ENCODE assay signal across 21 mouse cellular contexts in genomic region chr2:60869001-60869743, GRCm38 (mm10).
DNase-seq lines count a peak whose midpoint lies in the region; ATAC-seq and TF ChIP-seq lines count a peak whose summit lies in the region.
"Had no signal": no experiment of that assay in that cellular context is flagged by ENCODE, and none has a peak within 500 bp of the region (broad histone marks: within the 10 kb centered on the region; RNA-seq: fewer than 3 reads in every experiment).

No protein-coding gene starts in this region.

- WGBS in heart, embryonic 13.5 days, result 55% methylated on average over 12 of the region's 12 CpGs
- 71% methylated on average over 12 of the region's 12 CpGs for WGBS in heart, embryonic 10.5 days
- WGBS in lung, postnatal 0 days, result 21% methylated on average over 12 of the region's 12 CpGs

- no peak overlapping the region for H3ac ChIP-seq in myocyte (ENCODE audit: control insufficient read depth, insufficient read length)

- H3K9me3 ChIP-seq in heart, embryonic 13.5 days, result no peaks in the 10 kb centered on the region
- no peaks in the 10 kb centered on the region for H3K9me3 ChIP-seq in heart, embryonic 10.5 days
- H3K9me3 ChIP-seq in lung, postnatal 0 days (ENCODE audit: low read length), result no peaks in the 10 kb centered on the region
- no peaks in the 10 kb centered on the region for H3K9me3 ChIP-seq in G1E (replicated peaks)
- H3K9me3 ChIP-seq: embryonic facial prominence, embryonic 15.5 days; forebrain, embryonic 15.5 days; hindbrain, embryonic 12.5 days had no signal

- H3K4me3 ChIP-seq in heart, embryonic 13.5 days, result no peak overlapping the region
- H3K4me3 ChIP-seq in heart, embryonic 10.5 days, result no peak overlapping the region
- H3K4me3 ChIP-seq in lung, postnatal 0 days (ENCODE audit: low read depth, low read length), result no peak overlapping the region
- H3K4me3 ChIP-seq in G1E (ENCODE audit: low read depth, low read length), result peak overlapping the region; percentile 11; the same call in 1 of the 2 replicates
- no peak overlapping the region for H3K4me3 ChIP-seq in myocyte
- H3K4me3 ChIP-seq: embryonic facial prominence, embryonic 15.5 days; forebrain, embryonic 15.5 days; hindbrain, embryonic 12.5 days had no signal

- no peak for TF ChIP-seq CTCF in lung, postnatal 0 days (IDR thresholded peaks at IDR 0.05)
- no peak for TF ChIP-seq CTCF in G1E (IDR thresholded peaks at IDR 0.05; ENCODE audit: low read depth, low read length)

- peaks cover 98% of the 10 kb centered on the region for H3K4me1 ChIP-seq in heart, embryonic 13.5 days
- peaks cover 92% of the 10 kb centered on the region for H3K4me1 ChIP-seq in heart, embryonic 10.5 days
- H3K4me1 ChIP-seq in lung, postnatal 0 days (ENCODE audit: insufficient read depth, low read depth, low read length), result peaks cover 54% of the 10 kb centered on the region
- H3K4me1 ChIP-seq in G1E (ENCODE audit: insufficient read depth, low read depth, low read length), result peaks cover 94% of the 10 kb centered on the region
- H3K4me1 ChIP-seq: forebrain, embryonic 15.5 days had no signal

- no peak for TF ChIP-seq POLR2A in myocyte (IDR thresholded peaks at IDR 0.05; ENCODE audit: insufficient read length, low read depth)

- no peak for DNase-seq in heart, embryonic 10.5 days (ENCODE audit: low spot score)
- peak; percentile 68 for DNase-seq in lung, postnatal 0 days (ENCODE audit: low spot score)
- no peak for DNase-seq in lung, postnatal 4 days
- DNase-seq in G1E (ENCODE audit: low spot score), result no peak
- DNase-seq: adrenal gland, postnatal 14 days; cerebellum, adult 18-20 months; cerebellum, adult 9-11 months; cerebellum, postnatal 36 days; heart, adult 18-20 months; heart, postnatal 10 days; heart, postnatal 4 days had no signal

- H3K27ac ChIP-seq in heart, embryonic 13.5 days (replicated peaks), result peak overlapping the region; percentile 17; the same call in 1 of the 2 replicates
- no peak overlapping the region for H3K27ac ChIP-seq in heart, embryonic 10.5 days
- H3K27ac ChIP-seq in lung, postnatal 0 days (ENCODE audit: low read length), result 0 out of 2 replicates have a peak overlapping the region, but pooled peaks have one; percentile 16
- H3K27ac ChIP-seq: embryonic facial prominence, embryonic 15.5 days; forebrain, embryonic 15.5 days; hindbrain, embryonic 12.5 days had no signal

- H3K79me2 ChIP-seq in myocyte (ENCODE audit: control insufficient read depth, insufficient read depth), result peaks cover 92% of the 10 kb centered on the region

- no peaks in the 10 kb centered on the region for H3K27me3 ChIP-seq in heart, embryonic 13.5 days (replicated peaks)
- H3K27me3 ChIP-seq in heart, embryonic 10.5 days (ENCODE audit: insufficient read depth, poor library complexity, severe bottlenecking), result no peaks in the 10 kb centered on the region
- no peaks in the 10 kb centered on the region for H3K27me3 ChIP-seq in lung, postnatal 0 days (replicated peaks; ENCODE audit: insufficient read depth, low read length)
- H3K27me3 ChIP-seq in G1E (ENCODE audit: insufficient read depth, low read length) (no peaks in the 10 kb centered on the region), myocyte (ENCODE audit: control insufficient read depth, insufficient read depth, insufficient read length) (no peaks in the 10 kb centered on the region)
- H3K27me3 ChIP-seq: embryonic facial prominence, embryonic 15.5 days; hindbrain, embryonic 12.5 days; Patski had no signal

- no peak overlapping the region for H3K4me2 ChIP-seq in heart, embryonic 13.5 days
- H3K4me2 ChIP-seq in lung, postnatal 0 days (replicated peaks; ENCODE audit: low read depth, low read length), result no peak overlapping the region
- no peak overlapping the region for H3K4me2 ChIP-seq in myocyte (ENCODE audit: low read depth)
- H3K4me2 ChIP-seq: embryonic facial prominence, embryonic 15.5 days; forebrain, embryonic 15.5 days; heart, embryonic 11.5 days; hindbrain, embryonic 12.5 days had no signal

- no peaks in the 10 kb centered on the region for H3K36me3 ChIP-seq in heart, embryonic 13.5 days
- H3K36me3 ChIP-seq in heart, embryonic 10.5 days, result no peaks in the 10 kb centered on the region
- H3K36me3 ChIP-seq in lung, postnatal 0 days (ENCODE audit: insufficient read depth, low read length), result no peaks in the 10 kb centered on the region
- H3K36me3 ChIP-seq in G1E (replicated peaks) (peaks cover 50% of the 10 kb centered on the region), myocyte (ENCODE audit: control insufficient read depth, insufficient read depth) (no peaks in the 10 kb centered on the region)
- H3K36me3 ChIP-seq: embryonic facial prominence, embryonic 15.5 days; forebrain, embryonic 15.5 days; hindbrain, embryonic 12.5 days had no signal

- ATAC-seq in heart, embryonic 13.5 days (ENCODE audit: extremely low read depth, insufficient number of reproducible peaks, low FRiP score, low TSS enrichment), result no peak
- ATAC-seq in lung, postnatal 0 days, result peak; percentile 13; the same call in 1 of the 2 replicates
- ATAC-seq in G1E (ENCODE audit: extremely low read depth, insufficient number of reproducible peaks, low FRiP score, poor library complexity, severe bottlenecking), result no peak
- no peak for ATAC-seq in megakaryocyte progenitor cell, adult 5-6 weeks (replicated peaks; ENCODE audit: poor library complexity)
- ATAC-seq: activated CD4-positive, CD25-positive, alpha-beta regulatory T cell, adult 4 months; forebrain, embryonic 15.5 days; hindbrain, embryonic 16.5 days; Patski had no signal

- no peak overlapping the region for H3K9ac ChIP-seq in heart, embryonic 13.5 days
- H3K9ac ChIP-seq in lung, postnatal 0 days (replicated peaks; ENCODE audit: low read depth), result no peak overlapping the region
- H3K9ac ChIP-seq: embryonic facial prominence, embryonic 15.5 days; forebrain, embryonic 15.5 days; hindbrain, embryonic 12.5 days had no signal

- TF ChIP-seq EP300 in lung, postnatal 0 days (IDR thresholded peaks at IDR 0.05), result no peak

TF ChIP-seq in myocyte, 11 proteins besides CTCF, POLR2A, EP300 and RAD21:
- TF ChIP-seq CEBPB (IDR thresholded peaks at IDR 0.05; ENCODE audit: insufficient read depth, poor library complexity, severe bottlenecking) (no peak), E2F4 (IDR thresholded peaks at IDR 0.05; ENCODE audit: insufficient read depth) (no peak), USF1 (IDR thresholded peaks at IDR 0.05; ENCODE audit: low read depth) (no peak), TCF3 (IDR thresholded peaks at IDR 0.05; ENCODE audit: insufficient read length, low read depth) (peak; percentile 25), MYOG (IDR thresholded peaks at IDR 0.05; ENCODE audit: control insufficient read depth in 1 of 3, insufficient read depth in 1 of 3, insufficient read length in 2 of 3, low read depth in 2 of 3) (peak in 1 of 3 experiments; percentile 70), SRF (IDR thresholded peaks at IDR 0.05; ENCODE audit: control insufficient read depth, insufficient read length, low read depth) (no peak), MAX (IDR thresholded peaks at IDR 0.05; ENCODE audit: low read depth) (no peak), POLR2AphosphoS2 (IDR thresholded peaks at IDR 0.05; ENCODE audit: insufficient read length, low read depth) (no peak), MYOD1 (IDR thresholded peaks at IDR 0.05; ENCODE audit: control insufficient read depth in 1 of 3, insufficient read length in 2 of 3, low read depth in 2 of 3) (peak in 2 of 3 experiments; percentile 68 to 77), REST (IDR thresholded peaks at IDR 0.05; ENCODE audit: insufficient read depth, insufficient read length) (no peak), TCF12 (IDR thresholded peaks at IDR 0.05; ENCODE audit: insufficient read depth, poor library complexity, severe bottlenecking) (no peak)
